Mouse (Mus musculus) hematopoietic stem cell, adult 5-6 weeks (primary cell): ENCODE data around the gene Btg2. TPM values are rescaled to one million over a fixed set of nuclear protein-coding genes. Genes with fewer than 3 reads are reported as not detected.

Experiments used
- ATAC-seq, 2 experiments: fragments of 125-278 bp in 1 of 2; replicated peaks in 1 of 2; 2 replicates each; pipeline ENCODE4 v1.8.0; 2016 to 2017; ENCODE audit warnings: inconsistent platforms in 2 of 2, mild to moderate bottlenecking in 2 of 2, moderate number of reproducible peaks in 2 of 2, low read depth in 1 of 2, moderate TSS enrichment in 1 of 2; ENCODE audit not compliant: low FRiP score in 2 of 2, poor library complexity in 2 of 2, severe bottlenecking in 2 of 2, insufficient read depth in 1 of 2, low TSS enrichment in 1 of 2
- total RNA-seq: library from RNA; stranded (forward); fragments of 172-1452, 232-1000 nt; gene quantifications from 2 replicates; pipeline ENCODE4 v1.2.3, GENCODE M21; 2017

The Btg2 gene
- total RNA-seq, 1 experiment from 2014 or later = 174 TPM

GRCm38 (mm10) chr1:134100401-134100800 lies 21.5 kb upstream of the Btg2 start:
- ATAC-seq = no peak

- peak in 1 of 2 experiments; percentile 4; a peak in 1 of 4 replicates for ATAC-seq
These were observed 20.8 kb upstream of the Btg2 start for GRCm38 (mm10) chr1:134099516-134100235.

- ATAC-seq = peak; percentile 78 to 85
These were observed 20.0 kb upstream of the Btg2 start for GRCm38 (mm10) chr1:134098726-134099515.

GRCm38 (mm10) chr1:134097956-134098725 lies 19.2 kb upstream of the Btg2 start:
- ATAC-seq = no peak

- ATAC-seq = no peak
These were observed 18.3 kb upstream of the Btg2 start for GRCm38 (mm10) chr1:134097080-134097855.

GRCm38 (mm10) chr1:134096264-134096934 lies 17.5 kb upstream of the Btg2 start:
- no peak for ATAC-seq

- ATAC-seq = no peak
These were observed 16.8 kb upstream of the Btg2 start for GRCm38 (mm10) chr1:134095721-134096120.

- no peak for ATAC-seq
These were observed 16.2 kb upstream of the Btg2 start for GRCm38 (mm10) chr1:134095033-134095612.

- peak; percentile 47 to 52 for ATAC-seq
These were observed 15.0 kb upstream of the Btg2 start for GRCm38 (mm10) chr1:134093771-134094526.

- ATAC-seq = peak; percentile 62 to 75
These were observed 14.2 kb upstream of the Btg2 start for GRCm38 (mm10) chr1:134092852-134093770.

- ATAC-seq = no peak
These were observed 13.4 kb upstream of the Btg2 start for GRCm38 (mm10) chr1:134092368-134092767.

- no peak for ATAC-seq
These were observed 12.9 kb upstream of the Btg2 start for GRCm38 (mm10) chr1:134091851-134092250.

GRCm38 (mm10) chr1:134089074-134089473 lies 10.2 kb upstream of the Btg2 start:
- no peak for ATAC-seq

- ATAC-seq = no peak
These were observed 8.0 kb upstream of the Btg2 start for GRCm38 (mm10) chr1:134086811-134087398.

- ATAC-seq = no peak
These were observed 7.1 kb upstream of the Btg2 start for GRCm38 (mm10) chr1:134086017-134086416.
